Mouse (Mus musculus) right cerebral cortex, postnatal 4 days (tissue): ENCODE measurements around the gene Hadh.
A peak's percentile ranks its signal among the peaks of the same experiment; 100 is the strongest.

Experiments used
- DNase-seq: peaks from one replicate; pipeline ENCODE4 v3.0.0-alpha.2; 2022

The Hadh gene

GRCm38 (mm10) chr3:131271559-131272373 lies at the start of gene Hadh:
Hadh (minus strand) TSS chr3:131272101.
- peak; percentile 72 for DNase-seq

- DNase-seq: peak; percentile 87
These were observed 48.3 kb upstream of the Hadh start for GRCm38 (mm10) chr3:131320184-131320583.

- DNase-seq: no peak
These were observed 46.3 kb upstream of the Hadh start for GRCm38 (mm10) chr3:131318211-131318610.

GRCm38 (mm10) chr3:131317126-131317525 lies 45.2 kb upstream of the Hadh start:
- DNase-seq: no peak

GRCm38 (mm10) chr3:131315957-131316510 lies 44.1 kb upstream of the Hadh start:
- no peak for DNase-seq

GRCm38 (mm10) chr3:131312340-131312739 lies 40.4 kb upstream of the Hadh start:
- no peak for DNase-seq

GRCm38 (mm10) chr3:131310572-131310971 lies 38.7 kb upstream of the Hadh start:
- DNase-seq: no peak

- DNase-seq: no peak
These were observed 35.9 kb upstream of the Hadh start for GRCm38 (mm10) chr3:131307811-131308210.

GRCm38 (mm10) chr3:131306255-131306654 lies 34.4 kb upstream of the Hadh start:
- DNase-seq: no peak

GRCm38 (mm10) chr3:131303320-131303714 lies 31.4 kb upstream of the Hadh start:
- no peak for DNase-seq

- DNase-seq: peak; percentile 84
These were observed 30.8 kb upstream of the Hadh start, which contains the start of gene Cyp2u1 for GRCm38 (mm10) chr3:131302452-131303319. Cyp2u1 (minus strand) TSS chr3:131303227.

GRCm38 (mm10) chr3:131299908-131300307 lies 28.0 kb upstream of the Hadh start:
- DNase-seq: no peak

- DNase-seq: no peak
These were observed 27.2 kb upstream of the Hadh start for GRCm38 (mm10) chr3:131299078-131299477.

GRCm38 (mm10) chr3:131296893-131297292 lies 25.0 kb upstream of the Hadh start:
- no peak for DNase-seq

- no peak for DNase-seq
These were observed 23.8 kb upstream of the Hadh start for GRCm38 (mm10) chr3:131295513-131296200.

GRCm38 (mm10) chr3:131294503-131294902 lies 22.6 kb upstream of the Hadh start:
- DNase-seq: no peak

- DNase-seq: no peak
These were observed 21.1 kb upstream of the Hadh start for GRCm38 (mm10) chr3:131292959-131293358.

- DNase-seq: no peak
These were observed 20.4 kb upstream of the Hadh start for GRCm38 (mm10) chr3:131292349-131292748.

GRCm38 (mm10) chr3:131291890-131292289 lies 20.0 kb upstream of the Hadh start:
- DNase-seq: no peak

- DNase-seq: no peak
These were observed 2.2 kb upstream of the Hadh start for GRCm38 (mm10) chr3:131274151-131274550.

- DNase-seq: no peak
These were observed 636 bp upstream of the Hadh start for GRCm38 (mm10) chr3:131272374-131273100.

GRCm38 (mm10) chr3:131271157-131271556 lies 744 bp downstream of the Hadh start:
- no peak for DNase-seq
